In the genomic region with DNA sequence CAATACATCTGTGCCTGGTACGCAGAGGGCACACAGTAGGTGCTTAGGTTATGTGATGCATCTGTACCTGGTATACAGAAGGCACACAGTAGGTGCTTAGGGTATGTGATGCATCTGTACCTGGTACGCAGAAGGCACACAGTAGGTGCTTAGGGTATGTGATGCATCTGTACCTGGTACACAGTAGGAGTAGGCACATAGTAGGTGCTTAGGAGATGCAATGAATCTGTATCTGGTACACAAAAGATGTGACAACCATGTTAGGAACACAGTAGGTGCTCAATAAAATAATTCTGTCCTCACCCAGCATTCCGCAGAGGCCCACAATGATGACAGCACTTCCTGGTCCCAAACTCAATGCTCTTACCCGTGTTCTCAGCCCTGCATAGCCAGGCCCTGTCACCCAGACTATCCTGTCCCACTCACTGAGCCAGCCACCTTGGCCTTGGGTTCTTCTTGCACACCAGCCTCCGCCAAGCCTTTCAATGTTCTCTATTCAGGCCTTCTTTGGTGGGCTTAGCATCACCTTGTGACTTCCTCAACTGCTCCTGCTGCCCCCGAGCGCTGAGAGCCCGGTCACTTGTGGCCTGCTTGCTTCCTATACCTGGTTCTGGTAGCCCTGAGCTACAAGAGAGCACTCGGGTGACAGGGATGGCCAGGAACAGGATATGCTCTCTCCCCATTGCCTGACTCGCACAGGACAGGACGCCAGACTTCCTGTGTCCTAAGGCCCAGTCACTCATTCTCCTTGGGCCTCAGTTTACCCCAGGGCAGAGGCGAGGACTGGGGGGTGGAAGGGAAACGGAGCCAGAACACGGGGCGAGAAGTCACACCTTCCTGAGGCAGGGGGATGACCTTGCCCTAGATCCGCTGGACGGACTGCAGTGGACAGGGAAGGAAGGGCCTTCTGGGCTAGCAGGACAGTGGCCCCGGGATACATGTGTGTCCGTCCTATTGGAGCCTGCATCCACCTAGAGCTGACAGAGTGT, we compare ENCODE assay signal across 10 mouse cellular contexts. TPM values are rescaled to one million over a fixed set of nuclear protein-coding genes. Genes with fewer than 3 reads are reported as not detected.
DNase-seq lines count a peak whose midpoint lies in the region; ATAC-seq lines count a peak whose summit lies in the region.
"Had no signal": no experiment of that assay in that cellular context is flagged by ENCODE, and none has a peak within 500 bp of the region (broad histone marks: within the 10 kb centered on the region; RNA-seq: fewer than 3 reads in every experiment).

No protein-coding gene starts in this region.

- H3K9ac ChIP-seq in kidney, embryonic 14.5 days (ENCODE audit: low read depth, low read length) = no peak overlapping the region
- no peak overlapping the region for H3K9ac ChIP-seq in embryonic facial prominence, embryonic 12.5 days
- peak overlapping the region; percentile 63; the same call in 1 of the 2 replicates for H3K9ac ChIP-seq in hindbrain, embryonic 11.5 days (ENCODE audit: low read depth, low read length)
- H3K9ac ChIP-seq in midbrain, embryonic 13.5 days (replicated peaks) = no peak overlapping the region

- no peak overlapping the region for H3K4me3 ChIP-seq in kidney, embryonic 14.5 days (ENCODE audit: low read length)
- no peak overlapping the region for H3K4me3 ChIP-seq in embryonic facial prominence, embryonic 12.5 days
- no peak overlapping the region for H3K4me3 ChIP-seq in hindbrain, embryonic 11.5 days (ENCODE audit: low read depth, low read length)
- H3K4me3 ChIP-seq in midbrain, embryonic 13.5 days (replicated peaks) = no peak overlapping the region

- H3K9me3 ChIP-seq in kidney, embryonic 14.5 days (ENCODE audit: control insufficient read depth, low read length) = no peaks in the 10 kb centered on the region
- H3K9me3 ChIP-seq in embryonic facial prominence, embryonic 12.5 days = no peaks in the 10 kb centered on the region
- no peaks in the 10 kb centered on the region for H3K9me3 ChIP-seq in hindbrain, embryonic 11.5 days (ENCODE audit: control insufficient read depth, low read length)
- no peaks in the 10 kb centered on the region for H3K9me3 ChIP-seq in midbrain, embryonic 13.5 days

- no peak for ATAC-seq in kidney, embryonic 14.5 days (ENCODE audit: low FRiP score, low TSS enrichment)
- no peak for ATAC-seq in embryonic facial prominence, embryonic 12.5 days (ENCODE audit: insufficient number of reproducible peaks, insufficient read depth, low FRiP score, low TSS enrichment)
- ATAC-seq in hindbrain, embryonic 11.5 days (ENCODE audit: low FRiP score) = no peak
- ATAC-seq in midbrain, embryonic 13.5 days = no peak
- ATAC-seq: inflammation-experienced regulatory T-cells, adult 6 months had no signal

- 85% methylated on average over 19 of the region's 19 CpGs for WGBS in kidney, embryonic 14.5 days
- 85% methylated on average over 19 of the region's 19 CpGs for WGBS in embryonic facial prominence, embryonic 12.5 days
- WGBS in hindbrain, embryonic 11.5 days = 93% methylated on average over 19 of the region's 19 CpGs
- WGBS in midbrain, embryonic 13.5 days = 89% methylated on average over 19 of the region's 19 CpGs

- DNase-seq in kidney, adult 8-10 months = no peak
- DNase-seq in hindbrain, embryonic 11.5 days (ENCODE audit: low spot score) = no peak
- no peak for DNase-seq in T-cell, adult 2 months (ENCODE audit: low spot score)
- no peak for DNase-seq in urinary bladder, postnatal 14 days (ENCODE audit: low spot score)
- DNase-seq in adrenal gland, adult 8-10 months = no peak

- peak overlapping the region; percentile 93; the same call in 1 of the 2 replicates for H3K27ac ChIP-seq in kidney, embryonic 14.5 days (ENCODE audit: low read depth, low read length)
- H3K27ac ChIP-seq in embryonic facial prominence, embryonic 12.5 days = peak overlapping the region; percentile 86
- H3K27ac ChIP-seq in hindbrain, embryonic 11.5 days (ENCODE audit: low read depth, low read length) = peak overlapping the region; percentile 90
- H3K27ac ChIP-seq in midbrain, embryonic 13.5 days = peak overlapping the region; percentile 78

- peaks cover 25% of the 10 kb centered on the region for H3K4me1 ChIP-seq in kidney, embryonic 14.5 days (ENCODE audit: control insufficient read depth, insufficient read depth, low read length)
- peaks cover 29% of the 10 kb centered on the region for H3K4me1 ChIP-seq in embryonic facial prominence, embryonic 12.5 days
- peaks cover 20% of the 10 kb centered on the region for H3K4me1 ChIP-seq in hindbrain, embryonic 11.5 days (replicated peaks; ENCODE audit: control insufficient read depth, insufficient read depth, low read length)
- peaks cover 46% of the 10 kb centered on the region for H3K4me1 ChIP-seq in midbrain, embryonic 13.5 days (replicated peaks)

- H3K4me2 ChIP-seq in kidney, embryonic 14.5 days (replicated peaks; ENCODE audit: low read depth, low read length) = no peak overlapping the region
- no peak overlapping the region for H3K4me2 ChIP-seq in embryonic facial prominence, embryonic 12.5 days (replicated peaks)
- no peak overlapping the region for H3K4me2 ChIP-seq in hindbrain, embryonic 11.5 days (replicated peaks; ENCODE audit: low read depth, low read length)
- H3K4me2 ChIP-seq in midbrain, embryonic 13.5 days (replicated peaks) = no peak overlapping the region

- H3K36me3 ChIP-seq in kidney, embryonic 14.5 days (ENCODE audit: control insufficient read depth, insufficient read depth, low read length) = no peaks in the 10 kb centered on the region
- H3K36me3 ChIP-seq in embryonic facial prominence, embryonic 12.5 days = no peaks in the 10 kb centered on the region
- H3K36me3 ChIP-seq in hindbrain, embryonic 11.5 days (ENCODE audit: control insufficient read depth, insufficient read depth, low read length) = no peaks in the 10 kb centered on the region
- H3K36me3 ChIP-seq in midbrain, embryonic 13.5 days = no peaks in the 10 kb centered on the region

- H3K27me3 ChIP-seq in kidney, embryonic 14.5 days (ENCODE audit: control insufficient read depth, insufficient read depth, low read length) = no peaks in the 10 kb centered on the region
- H3K27me3 ChIP-seq in embryonic facial prominence, embryonic 12.5 days = peaks cover 25% of the 10 kb centered on the region
- peaks cover 22% of the 10 kb centered on the region for H3K27me3 ChIP-seq in hindbrain, embryonic 11.5 days (ENCODE audit: control insufficient read depth, insufficient read depth, low read length)
- H3K27me3 ChIP-seq in midbrain, embryonic 13.5 days = peaks cover 23% of the 10 kb centered on the region

RNA-seq across cellular contexts. Expression of a gene that starts 52.6 kb away (rescaled TPM):
- polyA plus RNA-seq in kidney, embryonic 14.5 days (2014; fragmentation: Nextera tagmentation; extraction: Ambion mirVana) = 0.47 and 1.8 TPM in 2 replicates
- polyA plus RNA-seq in embryonic facial prominence, embryonic 12.5 days (2016; fragmentation: Nextera tagmentation; extraction: Ambion mirVana) = 34.0 and 84.1 TPM in 2 replicates
- 0.31 and 0.85 TPM in 2 replicates for polyA plus RNA-seq in hindbrain, embryonic 11.5 days (2014; fragmentation: Nextera tagmentation; extraction: Ambion mirVana)
- 0.27 and 0.42 TPM in 2 replicates for polyA plus RNA-seq in midbrain, embryonic 13.5 days (2015; fragmentation: Nextera tagmentation; extraction: Ambion mirVana)
- total RNA-seq in adrenal gland, adult 8-10 months (2022) = 1 to 10 TPM in 2 of 4 experiments, under 1 TPM in 1, not detected in 1; 0.84 to 2.6 (median 2.3) TPM
- polyA plus RNA-seq: liver, embryonic 16.5 days had no signal

Comparison
In these comparisons a context has a peak if more than half of its experiments do, and no peak if none do; other contexts are left out.
1. RNA of a gene that starts 52.6 kb away (polyA plus RNA-seq): 34.0 to 84.1 TPM in embryonic facial prominence, embryonic 12.5 days; 0.31 to 0.85 TPM in hindbrain, embryonic 11.5 days, 0.47 to 1.8 TPM in kidney, embryonic 14.5 days and 0.27 to 0.42 TPM in midbrain, embryonic 13.5 days; every median in the first group is over 10 times any median in the second.
2. Peak in every context shown above with its lines, with median percentiles within 50 percentile points of each other: H3K27ac ChIP-seq.